Mouse (Mus musculus): Measurements from ENCODE around the gene Flnb. TPM values are rescaled to one million over a fixed set of nuclear protein-coding genes. Genes with fewer than 3 reads are reported as not detected.

Flnb gene
- polyA plus RNA-seq, 1 experiment from 2014 or later, result 8.6 TPM

- 98% methylated on average over 5 of the region's 5 CpGs for WGBS
- H3K4me3 ChIP-seq, result no peak overlapping the region
- no peak overlapping the region for H3K27ac ChIP-seq (replicated peaks)
- H3K9me3 ChIP-seq, result no peaks in the 10 kb centered on the region
- H3K36me3 ChIP-seq, result no peaks in the 10 kb centered on the region
- H3K27me3 ChIP-seq, result no peaks in the 10 kb centered on the region
- no peak overlapping the region for H3K9ac ChIP-seq (replicated peaks)
- no peak overlapping the region for H3K4me2 ChIP-seq (replicated peaks)
- peaks cover 5% of the 10 kb centered on the region; the same call in 1 of the 2 replicates for H3K4me1 ChIP-seq
- no peak for ATAC-seq (replicated peaks)
These were observed 14.7 kb downstream of the Flnb start for GRCm38 (mm10) chr14:7832440-7832783.

- Histone ChIP-seq H3K9me3 (no peaks in the 10 kb centered on the region), H3K27me3 (no peaks in the 10 kb centered on the region), H3K36me3 (no peaks in the 10 kb centered on the region), H3K27ac (replicated peaks) (no peak overlapping the region), H3K4me2 (replicated peaks) (no peak overlapping the region), H3K4me1 (0 out of 2 replicates have a peak, but pooled peaks cover 4% of the 10 kb centered on the region), H3K4me3 (no peak overlapping the region), H3K9ac (replicated peaks) (no peak overlapping the region)
- 77% methylated on average over 4 of the region's 4 CpGs for WGBS
- no peak for ATAC-seq (replicated peaks)
These were observed 15.7 kb downstream of the Flnb start for GRCm38 (mm10) chr14:7833458-7833857.

GRCm38 (mm10) chr14:7838564-7839089 lies 20.9 kb downstream of the Flnb start:
- H3K4me3 ChIP-seq, result no peak overlapping the region
- peaks cover 7% of the 10 kb centered on the region; the same call in 1 of the 2 replicates for H3K4me1 ChIP-seq
- WGBS, result 83% methylated on average over 5 of the region's 5 CpGs
- H3K36me3 ChIP-seq, result no peaks in the 10 kb centered on the region
- no peaks in the 10 kb centered on the region for H3K27me3 ChIP-seq
- no peak for ATAC-seq (replicated peaks)
- H3K9ac ChIP-seq (replicated peaks), result no peak overlapping the region
- H3K9me3 ChIP-seq, result no peaks in the 10 kb centered on the region
- no peak overlapping the region for H3K27ac ChIP-seq (replicated peaks)
- H3K4me2 ChIP-seq (replicated peaks), result no peak overlapping the region

- Histone ChIP-seq H3K4me3 (no peak overlapping the region), H3K27me3 (no peaks in the 10 kb centered on the region), H3K27ac (replicated peaks) (no peak overlapping the region), H3K4me2 (replicated peaks) (no peak overlapping the region), H3K9me3 (no peaks in the 10 kb centered on the region), H3K4me1 (peaks cover 7% of the 10 kb centered on the region; the same call in 1 of the 2 replicates), H3K36me3 (no peaks in the 10 kb centered on the region), H3K9ac (replicated peaks) (no peak overlapping the region)
- ATAC-seq (replicated peaks), result no peak
- WGBS, result 51% methylated on average over 8 of the region's 8 CpGs
These were observed 22.3 kb downstream of the Flnb start for GRCm38 (mm10) chr14:7839950-7840514.

GRCm38 (mm10) chr14:7842631-7843332 lies 25.0 kb downstream of the Flnb start:
- H3K36me3 ChIP-seq, result no peaks in the 10 kb centered on the region
- no peak for ATAC-seq (replicated peaks)
- H3K4me1 ChIP-seq, result peaks cover 18% of the 10 kb centered on the region
- H3K27ac ChIP-seq (replicated peaks), result no peak overlapping the region
- H3K27me3 ChIP-seq, result no peaks in the 10 kb centered on the region
- H3K9me3 ChIP-seq, result no peaks in the 10 kb centered on the region
- H3K4me3 ChIP-seq, result no peak overlapping the region
- 62% methylated on average over 15 of the region's 15 CpGs for WGBS
- H3K9ac ChIP-seq (replicated peaks), result no peak overlapping the region
- no peak overlapping the region for H3K4me2 ChIP-seq (replicated peaks)

GRCm38 (mm10) chr14:7846696-7847095 lies 28.9 kb downstream of the Flnb start:
- Histone ChIP-seq H3K4me2 (replicated peaks) (no peak overlapping the region), H3K36me3 (no peaks in the 10 kb centered on the region), H3K27me3 (no peaks in the 10 kb centered on the region), H3K4me3 (no peak overlapping the region), H3K9ac (replicated peaks) (no peak overlapping the region), H3K27ac (replicated peaks) (0 out of 2 replicates have a peak overlapping the region, but pooled peaks have one; percentile 58), H3K9me3 (no peaks in the 10 kb centered on the region), H3K4me1 (peaks cover 30% of the 10 kb centered on the region)
- no peak for ATAC-seq (replicated peaks)
- WGBS, result 62% methylated on average over 4 of the region's 4 CpGs

- H3K27me3 ChIP-seq, result no peaks in the 10 kb centered on the region
- no peaks in the 10 kb centered on the region for H3K36me3 ChIP-seq
- H3K4me2 ChIP-seq (replicated peaks), result no peak overlapping the region
- no peak overlapping the region for H3K4me3 ChIP-seq
- 8% methylated on average over 5 of the region's 5 CpGs for WGBS
- H3K4me1 ChIP-seq, result peaks cover 38% of the 10 kb centered on the region
- peak overlapping the region; percentile 58 for H3K27ac ChIP-seq (replicated peaks)
- peak; percentile 87 for ATAC-seq (replicated peaks)
- H3K9ac ChIP-seq (replicated peaks), result no peak overlapping the region
- H3K9me3 ChIP-seq, result no peaks in the 10 kb centered on the region
These were observed 30.0 kb downstream of the Flnb start for GRCm38 (mm10) chr14:7847746-7848232.

- Histone ChIP-seq H3K9me3 (no peaks in the 10 kb centered on the region), H3K27ac (replicated peaks) (0 out of 2 replicates have a peak overlapping the region, but pooled peaks have one; percentile 42), H3K4me2 (replicated peaks) (no peak overlapping the region), H3K36me3 (no peaks in the 10 kb centered on the region), H3K4me3 (no peak overlapping the region), H3K4me1 (peaks cover 54% of the 10 kb centered on the region), H3K27me3 (no peaks in the 10 kb centered on the region), H3K9ac (replicated peaks) (no peak overlapping the region)
- ATAC-seq (replicated peaks), result no peak
- WGBS, result 77% methylated on average over 3 of the region's 3 CpGs
These were observed 33.2 kb downstream of the Flnb start for GRCm38 (mm10) chr14:7850913-7851312.

- Histone ChIP-seq H3K36me3 (no peaks in the 10 kb centered on the region), H3K27ac (replicated peaks) (0 out of 2 replicates have a peak overlapping the region, but pooled peaks have one; percentile 42), H3K4me1 (peaks cover 59% of the 10 kb centered on the region), H3K4me3 (no peak overlapping the region), H3K9me3 (no peaks in the 10 kb centered on the region), H3K9ac (replicated peaks) (no peak overlapping the region), H3K27me3 (no peaks in the 10 kb centered on the region), H3K4me2 (replicated peaks) (peak overlapping the region; percentile 6; the same call in 1 of the 2 replicates)
- no peak for ATAC-seq (replicated peaks)
- 8% methylated on average over 5 of the region's 5 CpGs for WGBS
These were observed 33.8 kb downstream of the Flnb start for GRCm38 (mm10) chr14:7851543-7852065.

- peak; percentile 58; the same call in 1 of the 2 replicates for ATAC-seq (replicated peaks)
- Histone ChIP-seq H3K27ac (replicated peaks) (no peak overlapping the region), H3K27me3 (no peaks in the 10 kb centered on the region), H3K36me3 (no peaks in the 10 kb centered on the region), H3K4me1 (peaks cover 47% of the 10 kb centered on the region), H3K4me2 (replicated peaks) (no peak overlapping the region), H3K9me3 (no peaks in the 10 kb centered on the region), H3K9ac (replicated peaks) (no peak overlapping the region), H3K4me3 (no peak overlapping the region)
- WGBS, result 48% methylated on average over 11 of the region's 11 CpGs
These were observed 35.9 kb downstream of the Flnb start for GRCm38 (mm10) chr14:7853691-7854090.

- no peak overlapping the region for H3K4me3 ChIP-seq
- no peak overlapping the region for H3K27ac ChIP-seq (replicated peaks)
- no peak for ATAC-seq (replicated peaks)
- H3K4me2 ChIP-seq (replicated peaks), result no peak overlapping the region
- H3K9me3 ChIP-seq, result no peaks in the 10 kb centered on the region
- H3K4me1 ChIP-seq, result peaks cover 47% of the 10 kb centered on the region
- no peak overlapping the region for H3K9ac ChIP-seq (replicated peaks)
- 82% methylated on average over 6 of the region's 6 CpGs for WGBS
- no peaks in the 10 kb centered on the region for H3K27me3 ChIP-seq
- no peaks in the 10 kb centered on the region for H3K36me3 ChIP-seq
These were observed 36.6 kb downstream of the Flnb start for GRCm38 (mm10) chr14:7854366-7854765.

GRCm38 (mm10) chr14:7855101-7855500 lies 37.3 kb downstream of the Flnb start:
- ATAC-seq (replicated peaks), result no peak
- no peaks in the 10 kb centered on the region for H3K27me3 ChIP-seq
- no peak overlapping the region for H3K27ac ChIP-seq (replicated peaks)
- 41% methylated on average over 6 of the region's 6 CpGs for WGBS
- peaks cover 47% of the 10 kb centered on the region for H3K4me1 ChIP-seq
- no peak overlapping the region for H3K9ac ChIP-seq (replicated peaks)
- H3K36me3 ChIP-seq, result no peaks in the 10 kb centered on the region
- no peak overlapping the region for H3K4me2 ChIP-seq (replicated peaks)
- H3K9me3 ChIP-seq, result no peaks in the 10 kb centered on the region
- no peak overlapping the region for H3K4me3 ChIP-seq

Data from forebrain, embryonic 15.5 days (tissue).